Mouse (Mus musculus) heart, embryonic 15.5 days (tissue): ENCODE data around the gene Palm. TPM values are rescaled to one million over a fixed set of nuclear protein-coding genes. Genes with fewer than 3 reads are reported as not detected.
A peak's percentile ranks its signal among the peaks of the same experiment; 100 is the strongest.

Source experiments
- ATAC-seq: fragments of 200-750 bp; cut with Nextera tagmentation; replicated peaks from 2 replicates; pipeline ENCODE4 v1.8.0; 2017; ENCODE audit warnings: low read depth, moderate TSS enrichment; ENCODE audit not compliant: insufficient number of reproducible peaks, insufficient read depth, low FRiP score
- H3K27ac ChIP-seq: fragments of 300-500 bp; sonication (generic); 2 replicates; pipeline ENCODE4 v1.5.1; 2015; ENCODE audit warnings: mild to moderate bottlenecking, inconsistent platforms
- H3K27me3 ChIP-seq: fragments of 300-500 bp; sonication (generic); 2 replicates; pipeline ENCODE4 v1.6.1; 2015; ENCODE audit warnings: inconsistent platforms
- H3K36me3 ChIP-seq: fragments of 300-500 bp; sonication (generic); 2 replicates; pipeline ENCODE4 v1.6.1; 2015; ENCODE audit warnings: mild to moderate bottlenecking, inconsistent platforms
- H3K4me1 ChIP-seq: fragments of 300-500 bp; sonication (generic); replicated peaks from 2 replicates; pipeline ENCODE4 v1.6.1; 2015; ENCODE audit warnings: inconsistent platforms
- H3K4me2 ChIP-seq: fragments of 300-500 bp; sonication (generic); 2 replicates; pipeline ENCODE4 v1.6.1; 2015; ENCODE audit warnings: inconsistent platforms, mild to moderate bottlenecking, moderate library complexity
- H3K4me3 ChIP-seq: fragments of 300-500 bp; sonication (generic); 2 replicates; pipeline ENCODE4 v1.5.1; 2015; ENCODE audit warnings: mild to moderate bottlenecking, inconsistent platforms
- H3K9ac ChIP-seq: fragments of 300-500 bp; sonication (generic); 2 replicates; pipeline ENCODE4 v1.6.1; 2015; ENCODE audit warnings: mild to moderate bottlenecking, inconsistent platforms
- H3K9me3 ChIP-seq: fragments of 300-500 bp; sonication (generic); replicated peaks from 2 replicates; pipeline ENCODE4 v1.6.1; 2016; ENCODE audit warnings: inconsistent platforms
- WGBS: fragments of 180-500 bp; shearing (Covaris S2); methylation state at CpG from one replicate; pipeline ENCODE4 v1.1.7; 2015; ENCODE audit warnings: mixed read lengths; 5-methylcytosine and 5-hydroxymethylcytosine counted together
- polyA plus RNA-seq: library from polyadenylated mRNA; unstranded; fragments of >200 nt; fragmentation: Nextera tagmentation; extraction: Ambion mirVana; gene quantifications from 2 replicates; pipeline ENCODE4 v1.2.1, GENCODE M21; 2015

Palm gene
- polyA plus RNA-seq, 1 experiment from 2014 or later: 57.8 TPM

- Histone ChIP-seq H3K4me1 (peaks cover 57% of the 10 kb centered on the region), H3K27me3 (no peaks in the 10 kb centered on the region), H3K4me2 (peak overlapping the region; percentile 79), H3K27ac (peak overlapping the region; percentile 100), H3K9me3 (no peaks in the 10 kb centered on the region), H3K4me3 (peak overlapping the region; percentile 97), H3K9ac (peak overlapping the region; percentile 98), H3K36me3 (peaks cover 48% of the 10 kb centered on the region)
- ATAC-seq: no peak
- 53% methylated on average over 2 of the region's 2 CpGs for WGBS
These were observed 64.5 kb downstream of the Palm start for GRCm38 (mm10) chr10:79857894-79858293.

GRCm38 (mm10) chr10:79858416-79859074, 65.2 kb downstream of the Palm start:
- H3K36me3 ChIP-seq: peaks cover 55% of the 10 kb centered on the region

GRCm38 (mm10) chr10:79859116-79859515, 65.7 kb downstream of the Palm start:
- H3K4me3 ChIP-seq: no peak overlapping the region
- peak overlapping the region; percentile 27; the same call in 1 of the 2 replicates for H3K27ac ChIP-seq
- peaks cover 50% of the 10 kb centered on the region for H3K4me1 ChIP-seq
- 0 out of 2 replicates have a peak overlapping the region, but pooled peaks have one; percentile 98 for H3K9ac ChIP-seq
- H3K9me3 ChIP-seq: no peaks in the 10 kb centered on the region
- WGBS: 68% methylated on average over 11 of the region's 11 CpGs
- ATAC-seq: no peak
- peaks cover 60% of the 10 kb centered on the region for H3K36me3 ChIP-seq
- no peaks in the 10 kb centered on the region for H3K27me3 ChIP-seq
- H3K4me2 ChIP-seq: peak overlapping the region; percentile 79

More at GRCm38 (mm10) chr10:79858416-79859074, 65.2 kb downstream of the Palm start:
- Histone ChIP-seq H3K27ac (peak overlapping the region; percentile 100), H3K27me3 (no peaks in the 10 kb centered on the region), H3K4me1 (peaks cover 52% of the 10 kb centered on the region), H3K9ac (peak overlapping the region; percentile 98; the same call in 1 of the 2 replicates), H3K4me3 (peak overlapping the region; percentile 97), H3K9me3 (no peaks in the 10 kb centered on the region), H3K4me2 (peak overlapping the region; percentile 79)
- 32% methylated on average over 17 of the region's 17 CpGs for WGBS
- peak; percentile 23 for ATAC-seq

- H3K36me3 ChIP-seq: peaks cover 67% of the 10 kb centered on the region
- no peak overlapping the region for H3K4me3 ChIP-seq
- H3K27me3 ChIP-seq: no peaks in the 10 kb centered on the region
- no peak for ATAC-seq
- H3K4me1 ChIP-seq: peaks cover 55% of the 10 kb centered on the region
- 91% methylated on average over 26 of the region's 26 CpGs for WGBS
- H3K9ac ChIP-seq: no peak overlapping the region
- H3K9me3 ChIP-seq: no peaks in the 10 kb centered on the region
- no peak overlapping the region for H3K27ac ChIP-seq
- H3K4me2 ChIP-seq: no peak overlapping the region
These were observed 66.9 kb downstream of the Palm start for GRCm38 (mm10) chr10:79860079-79860911.

GRCm38 (mm10) chr10:79861230-79862048, 68.1 kb downstream of the Palm start:
- Histone ChIP-seq H3K4me2 (no peak overlapping the region), H3K27me3 (no peaks in the 10 kb centered on the region), H3K36me3 (peaks cover 65% of the 10 kb centered on the region), H3K9ac (no peak overlapping the region), H3K9me3 (no peaks in the 10 kb centered on the region), H3K27ac (0 out of 2 replicates have a peak overlapping the region, but pooled peaks have one; percentile 7), H3K4me3 (no peak overlapping the region), H3K4me1 (peaks cover 58% of the 10 kb centered on the region)
- WGBS: 80% methylated on average over 25 of the region's 25 CpGs
- ATAC-seq: no peak

GRCm38 (mm10) chr10:79862049-79862788, 68.8 kb downstream of the Palm start:
- 88% methylated on average over 23 of the region's 23 CpGs for WGBS
- Histone ChIP-seq H3K4me2 (no peak overlapping the region), H3K9me3 (no peaks in the 10 kb centered on the region), H3K9ac (no peak overlapping the region), H3K36me3 (peaks cover 62% of the 10 kb centered on the region), H3K27ac (no peak overlapping the region), H3K27me3 (no peaks in the 10 kb centered on the region), H3K4me1 (peaks cover 50% of the 10 kb centered on the region), H3K4me3 (no peak overlapping the region)
- ATAC-seq: no peak

GRCm38 (mm10) chr10:79862925-79863324, 69.6 kb downstream of the Palm start:
- H3K4me1 ChIP-seq: peaks cover 43% of the 10 kb centered on the region
- ATAC-seq: no peak
- H3K36me3 ChIP-seq: peaks cover 62% of the 10 kb centered on the region
- H3K4me3 ChIP-seq: no peak overlapping the region
- H3K9ac ChIP-seq: no peak overlapping the region
- H3K4me2 ChIP-seq: no peak overlapping the region
- H3K27me3 ChIP-seq: no peaks in the 10 kb centered on the region
- WGBS: 61% methylated on average over 10 of the region's 10 CpGs
- H3K9me3 ChIP-seq: no peaks in the 10 kb centered on the region
- H3K27ac ChIP-seq: no peak overlapping the region

- 52% methylated on average over 10 of the region's 10 CpGs for WGBS
- Histone ChIP-seq H3K4me2 (no peak overlapping the region), H3K27me3 (no peaks in the 10 kb centered on the region), H3K9me3 (no peaks in the 10 kb centered on the region), H3K36me3 (peaks cover 52% of the 10 kb centered on the region), H3K4me1 (peaks cover 26% of the 10 kb centered on the region), H3K9ac (no peak overlapping the region), H3K4me3 (no peak overlapping the region), H3K27ac (no peak overlapping the region)
- ATAC-seq: 0 out of 2 replicates have a peak, but pooled peaks have one; percentile 5
These were observed 71.2 kb downstream of the Palm start for GRCm38 (mm10) chr10:79864351-79865188.

GRCm38 (mm10) chr10:79865189-79865601, 71.8 kb downstream of the Palm start:
- Histone ChIP-seq H3K27ac (peak overlapping the region; percentile 57), H3K9me3 (no peaks in the 10 kb centered on the region), H3K36me3 (peaks cover 46% of the 10 kb centered on the region), H3K9ac (peak overlapping the region; percentile 3; the same call in 1 of the 2 replicates), H3K4me3 (no peak overlapping the region), H3K27me3 (no peaks in the 10 kb centered on the region), H3K4me2 (no peak overlapping the region), H3K4me1 (peaks cover 20% of the 10 kb centered on the region)
- peak; percentile 25 for ATAC-seq
- 51% methylated on average over 12 of the region's 12 CpGs for WGBS
